ENCODE assay signal across 34 mouse cellular contexts in genomic region chr1:159429926-159430325, GRCm38 (mm10).
"Had no signal": no experiment of that assay in that cellular context is flagged by ENCODE, and none has a peak within 500 bp of the region (broad histone marks: within the 10 kb centered on the region; RNA-seq: fewer than 3 reads in every experiment).

No protein-coding gene starts in this region.

- H3K9me3 ChIP-seq: heart, embryonic 12.5 days; heart, embryonic 13.5 days; heart, embryonic 15.5 days; hindbrain, embryonic 10.5 days; hindbrain, embryonic 12.5 days; hindbrain, embryonic 13.5 days; hindbrain, embryonic 15.5 days; intestine, embryonic 15.5 days; kidney, embryonic 15.5 days had no signal

- H3K4me1 ChIP-seq: heart, embryonic 12.5 days; heart, embryonic 13.5 days; heart, embryonic 15.5 days; hindbrain, embryonic 10.5 days; hindbrain, embryonic 12.5 days; hindbrain, embryonic 13.5 days; hindbrain, embryonic 15.5 days; intestine, embryonic 15.5 days had no signal

- H3K4me3 ChIP-seq: heart, embryonic 12.5 days; heart, embryonic 13.5 days; heart, embryonic 15.5 days; hindbrain, embryonic 10.5 days; hindbrain, embryonic 12.5 days; hindbrain, embryonic 13.5 days; hindbrain, embryonic 15.5 days; intestine, embryonic 15.5 days; kidney, embryonic 15.5 days; layer of hippocampus, adult 2 months; left cerebral cortex, adult 2 months had no signal

- H3K9ac ChIP-seq: heart, embryonic 12.5 days; heart, embryonic 13.5 days; heart, embryonic 15.5 days; hindbrain, embryonic 12.5 days; hindbrain, embryonic 13.5 days; hindbrain, embryonic 14.5 days; hindbrain, embryonic 15.5 days; intestine, embryonic 15.5 days; kidney, embryonic 15.5 days had no signal

- H3K27me3 ChIP-seq: heart, embryonic 12.5 days; heart, embryonic 13.5 days; heart, embryonic 15.5 days; hindbrain, embryonic 12.5 days; hindbrain, embryonic 13.5 days; hindbrain, embryonic 15.5 days; intestine, embryonic 15.5 days; kidney, embryonic 15.5 days had no signal

- H3K36me3 ChIP-seq: heart, embryonic 12.5 days; heart, embryonic 13.5 days; heart, embryonic 15.5 days; hindbrain, embryonic 10.5 days; hindbrain, embryonic 12.5 days; hindbrain, embryonic 13.5 days; hindbrain, embryonic 15.5 days; intestine, embryonic 15.5 days; kidney, embryonic 15.5 days had no signal

- H3K27ac ChIP-seq: heart, embryonic 13.5 days; heart, embryonic 15.5 days; hindbrain, embryonic 10.5 days; hindbrain, embryonic 12.5 days; hindbrain, embryonic 13.5 days; hindbrain, embryonic 14.5 days; hindbrain, embryonic 15.5 days; hindbrain, postnatal 0 days; intestine, embryonic 15.5 days; kidney, embryonic 15.5 days; kidney, postnatal 0 days; layer of hippocampus, adult 2 months; left cerebral cortex, adult 2 months had no signal

- ATAC-seq: hindbrain, embryonic 16.5 days; hindbrain, postnatal 0 days; inflammation-experienced regulatory T-cells, adult 6 months; intestine, embryonic 15.5 days; intestine, embryonic 16.5 days; intestine, postnatal 0 days had no signal

- DNase-seq: heart, postnatal 10 days; heart, postnatal 14 days; heart, postnatal 36 days; heart, postnatal 4 days; kidney, adult 11 months; kidney, adult 18-20 months; kidney, adult 2 months; kidney, adult 8-10 months; kidney, adult 9 months; kidney, postnatal 10 days; kidney, postnatal 14 days; kidney, postnatal 25 days; kidney, postnatal 36 days; kidney, postnatal 4 days; layer of hippocampus, adult 9-11 months; layer of hippocampus, postnatal 36 days had no signal

- H3K4me2 ChIP-seq: heart, embryonic 12.5 days; heart, embryonic 13.5 days; heart, embryonic 15.5 days; hindbrain, embryonic 12.5 days; hindbrain, embryonic 13.5 days; hindbrain, embryonic 14.5 days; hindbrain, embryonic 15.5 days; intestine, embryonic 15.5 days; kidney, embryonic 15.5 days had no signal
